Mouse (Mus musculus) small intestine, adult 2 months (tissue): ENCODE measurements around the gene Aup1. TPM values are rescaled to one million over a fixed set of nuclear protein-coding genes. Genes with fewer than 3 reads are reported as not detected.

Source experiments
- H3K27ac ChIP-seq: fragments of 200-500 bp; 2 replicates; pipeline ENCODE4 v1.5.1; 2012; ENCODE audit warnings: low read depth, low read length, control low read depth, inconsistent platforms; ENCODE audit not compliant: insufficient read depth
- H3K27me3 ChIP-seq: fragments of 200-500 bp; 2 replicates; pipeline ENCODE4 v1.6.1; 2012; ENCODE audit warnings: mild to moderate bottlenecking, moderate library complexity, low read length, inconsistent platforms; ENCODE audit not compliant: control insufficient read depth, insufficient read depth
- H3K36me3 ChIP-seq: fragments of 200-500 bp; 2 replicates; pipeline ENCODE4 v1.6.1; 2012; ENCODE audit warnings: mild to moderate bottlenecking, low read length, control low read depth, inconsistent platforms; ENCODE audit not compliant: control insufficient read depth, insufficient read depth
- H3K4me1 ChIP-seq: fragments of 200-500 bp; 2 replicates; pipeline ENCODE4 v1.6.1; 2012; ENCODE audit warnings: low read length, inconsistent platforms, mixed read lengths; ENCODE audit not compliant: control insufficient read depth, insufficient read depth, insufficient read length
- H3K4me3 ChIP-seq: fragments of 200-500 bp; 2 replicates; pipeline ENCODE4 v1.5.1; 2012; ENCODE audit warnings: low read depth, mild to moderate bottlenecking, control low read depth, inconsistent platforms, low read length, moderate library complexity
- CTCF ChIP-seq: fragments of 200-500 bp; IDR thresholded peaks from 2 replicates; pipeline ENCODE4 v1.5.1; 2012; ENCODE audit warnings: low read depth, mild to moderate bottlenecking, control low read depth, inconsistent platforms, low read length, moderate library complexity, mixed read lengths; ENCODE audit not compliant: insufficient replicate concordance, insufficient read length; ENCODE audit errors: extremely low read depth
- POLR2A ChIP-seq: fragments of 200-500 bp; IDR thresholded peaks from 2 replicates; pipeline ENCODE4 v1.6.1; 2012; ENCODE audit warnings: low read depth, mild to moderate bottlenecking, control low read depth, inconsistent platforms, low read length, moderate library complexity
- WGBS: fragments of 180-500 bp; shearing (Covaris S2); methylation state at CpG from one replicate; pipeline ENCODE4 v1.1.7; 2018; 5-methylcytosine and 5-hydroxymethylcytosine counted together
- polyA plus RNA-seq: library from polyadenylated mRNA; depleted of rRNA; stranded (reverse); fragments of >200 nt; gene quantifications from 2 replicates; pipeline ENCODE4 v1.2.3, GENCODE M21; 2012

Gene Aup1
- polyA plus RNA-seq, 1 experiment: 694 TPM

GRCm38 (mm10) chr6:83069488-83070246, 15.3 kb downstream of the Aup1 start:
- Histone ChIP-seq H3K36me3 (peaks cover 7% of the 10 kb centered on the region; the same call in 1 of the 2 replicates), H3K27me3 (peaks cover 62% of the 10 kb centered on the region), H3K27ac (no peak overlapping the region), H3K4me1 (peaks cover 22% of the 10 kb centered on the region), H3K4me3 (peak overlapping the region; percentile 41)
- WGBS: 3% methylated on average over 69 of the region's 69 CpGs
- TF ChIP-seq POLR2A (no peak), CTCF (no peak)

GRCm38 (mm10) chr6:83070247-83070310, 15.8 kb downstream of the Aup1 start, which contains the start of gene Tlx2:
Gene Tlx2 (minus strand): TSS chr6:83070293.
- Histone ChIP-seq H3K27ac (no peak within 1 kb of the TSS), H3K4me1 (peaks cover 22% of the 10 kb centered on the region), H3K27me3 (peaks cover 58% of the 10 kb centered on the region), H3K4me3 (peak within 1 kb of the TSS; percentile 41), H3K36me3 (peaks cover 7% of the 10 kb centered on the region; the same call in 1 of the 2 replicates)
- WGBS: 2% methylated on average over 10 of the region's 10 CpGs
- TF ChIP-seq CTCF (no peak), POLR2A (no peak)

GRCm38 (mm10) chr6:83070311-83071219, 16.2 kb downstream of the Aup1 start:
- Histone ChIP-seq H3K4me3 (peak overlapping the region; percentile 31; the same call in 1 of the 2 replicates), H3K27ac (no peak overlapping the region), H3K36me3 (peaks cover 5% of the 10 kb centered on the region; the same call in 1 of the 2 replicates), H3K27me3 (peaks cover 56% of the 10 kb centered on the region), H3K4me1 (peaks cover 22% of the 10 kb centered on the region)
- TF ChIP-seq POLR2A (no peak), CTCF (no peak)
- WGBS: 2% methylated on average over 58 of the region's 58 CpGs

- Histone ChIP-seq H3K27ac (no peak overlapping the region), H3K36me3 (peaks cover 5% of the 10 kb centered on the region; the same call in 1 of the 2 replicates), H3K27me3 (peaks cover 55% of the 10 kb centered on the region), H3K4me1 (peaks cover 22% of the 10 kb centered on the region), H3K4me3 (no peak overlapping the region)
- 5% methylated on average over 23 of the region's 24 CpGs for WGBS
- TF ChIP-seq CTCF: no peak
- no peak for TF ChIP-seq POLR2A
These were observed 16.9 kb downstream of the Aup1 start for GRCm38 (mm10) chr6:83071220-83071619.

- peaks cover 8% of the 10 kb centered on the region for H3K4me1 ChIP-seq
- WGBS: 10% methylated on average over 2 of the region's 2 CpGs
- 0 out of 2 replicates have a peak, but pooled peaks cover under 1% of the 10 kb centered on the region for H3K36me3 ChIP-seq
- no peak overlapping the region for H3K4me3 ChIP-seq
- TF ChIP-seq POLR2A (no peak), CTCF (no peak)
- H3K27ac ChIP-seq: no peak overlapping the region
- peaks cover 29% of the 10 kb centered on the region for H3K27me3 ChIP-seq
These were observed 20.7 kb downstream of the Aup1 start for GRCm38 (mm10) chr6:83074979-83075378.

GRCm38 (mm10) chr6:83077630-83078323, 23.5 kb downstream of the Aup1 start, which contains the start of gene Pcgf1:
Gene Pcgf1 (plus strand): TSS chr6:83077869.
- no peak for TF ChIP-seq CTCF
- TF ChIP-seq POLR2A: 0 out of 2 replicates have a peak, but pooled peaks have one; percentile 19
- WGBS: under 1% methylated on average over 54 of the region's 54 CpGs
- Histone ChIP-seq H3K27ac (peak within 1 kb of the TSS; percentile 77), H3K27me3 (peaks cover 2% of the 10 kb centered on the region; the same call in 1 of the 2 replicates), H3K4me3 (peak within 1 kb of the TSS; percentile 67), H3K4me1 (no peaks in the 10 kb centered on the region; the same call in 1 of the 2 replicates), H3K36me3 (peaks cover 11% of the 10 kb centered on the region; the same call in 1 of the 2 replicates)
